Mouse (Mus musculus) small intestine, adult 2 months (tissue): ENCODE measurements around the gene Ubqln4. TPM values are rescaled to one million over a fixed set of nuclear protein-coding genes. Genes with fewer than 3 reads are reported as not detected.

Experiments
- H3K27ac ChIP-seq: fragments of 200-500 bp; 2 replicates; pipeline ENCODE4 v1.5.1; 2012; ENCODE audit warnings: low read depth, low read length, control low read depth, inconsistent platforms; ENCODE audit not compliant: insufficient read depth
- H3K27me3 ChIP-seq: fragments of 200-500 bp; 2 replicates; pipeline ENCODE4 v1.6.1; 2012; ENCODE audit warnings: mild to moderate bottlenecking, moderate library complexity, low read length, inconsistent platforms; ENCODE audit not compliant: control insufficient read depth, insufficient read depth
- H3K36me3 ChIP-seq: fragments of 200-500 bp; 2 replicates; pipeline ENCODE4 v1.6.1; 2012; ENCODE audit warnings: mild to moderate bottlenecking, low read length, control low read depth, inconsistent platforms; ENCODE audit not compliant: control insufficient read depth, insufficient read depth
- H3K4me1 ChIP-seq: fragments of 200-500 bp; 2 replicates; pipeline ENCODE4 v1.6.1; 2012; ENCODE audit warnings: low read length, inconsistent platforms, mixed read lengths; ENCODE audit not compliant: control insufficient read depth, insufficient read depth, insufficient read length
- H3K4me3 ChIP-seq: fragments of 200-500 bp; 2 replicates; pipeline ENCODE4 v1.5.1; 2012; ENCODE audit warnings: low read depth, mild to moderate bottlenecking, control low read depth, inconsistent platforms, low read length, moderate library complexity
- CTCF ChIP-seq: fragments of 200-500 bp; IDR thresholded peaks from 2 replicates; pipeline ENCODE4 v1.5.1; 2012; ENCODE audit warnings: low read depth, mild to moderate bottlenecking, control low read depth, inconsistent platforms, low read length, moderate library complexity, mixed read lengths; ENCODE audit not compliant: insufficient replicate concordance, insufficient read length; ENCODE audit errors: extremely low read depth
- POLR2A ChIP-seq: fragments of 200-500 bp; IDR thresholded peaks from 2 replicates; pipeline ENCODE4 v1.6.1; 2012; ENCODE audit warnings: low read depth, mild to moderate bottlenecking, control low read depth, inconsistent platforms, low read length, moderate library complexity
- WGBS: fragments of 180-500 bp; shearing (Covaris S2); methylation state at CpG from one replicate; pipeline ENCODE4 v1.1.7; 2018; 5-methylcytosine and 5-hydroxymethylcytosine counted together
- polyA plus RNA-seq: library from polyadenylated mRNA; depleted of rRNA; stranded (reverse); fragments of >200 nt; gene quantifications from 2 replicates; pipeline ENCODE4 v1.2.3, GENCODE M21; 2012; rRNA removed

Ubqln4 gene
- polyA plus RNA-seq: 26.0 and 35.4 TPM in 2 replicates

DNA sequence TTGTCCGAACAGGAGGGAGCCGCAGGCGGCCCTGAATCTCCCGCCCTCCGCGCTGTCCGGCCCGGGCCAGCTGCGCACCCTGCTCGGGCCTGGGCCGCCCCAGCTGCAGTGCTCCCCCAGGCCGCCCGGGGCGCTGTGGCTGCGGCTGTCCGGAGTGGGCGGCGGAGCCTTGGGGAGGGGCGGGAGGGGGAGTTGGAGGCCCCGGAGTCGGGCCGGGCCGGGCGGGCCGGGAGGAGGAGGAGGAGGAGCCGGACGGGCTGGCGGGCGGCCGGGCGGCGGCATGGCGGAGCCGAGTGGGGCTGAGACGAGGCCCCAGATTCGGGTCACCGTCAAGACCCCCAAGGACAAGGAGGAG lies at the start of gene Ubqln4:
Gene Ubqln4 (plus strand): TSS at position 234 of the 355 bp plus-strand sequence.
- Histone ChIP-seq H3K36me3 (peaks cover 19% of the 10 kb centered on the region; the same call in 1 of the 2 replicates), H3K27me3 (no peaks in the 10 kb centered on the region), H3K4me3 (peak within 1 kb of the TSS; percentile 72), H3K4me1 (peaks cover 11% of the 10 kb centered on the region), H3K27ac (peak within 1 kb of the TSS; percentile 96)
- WGBS: 1% methylated on average over 35 of the region's 37 CpGs
- TF ChIP-seq POLR2A (peak; percentile 73; the same call in 1 of the 2 replicates), CTCF (peak; percentile 66; the same call in 1 of the 2 replicates)

DNA sequence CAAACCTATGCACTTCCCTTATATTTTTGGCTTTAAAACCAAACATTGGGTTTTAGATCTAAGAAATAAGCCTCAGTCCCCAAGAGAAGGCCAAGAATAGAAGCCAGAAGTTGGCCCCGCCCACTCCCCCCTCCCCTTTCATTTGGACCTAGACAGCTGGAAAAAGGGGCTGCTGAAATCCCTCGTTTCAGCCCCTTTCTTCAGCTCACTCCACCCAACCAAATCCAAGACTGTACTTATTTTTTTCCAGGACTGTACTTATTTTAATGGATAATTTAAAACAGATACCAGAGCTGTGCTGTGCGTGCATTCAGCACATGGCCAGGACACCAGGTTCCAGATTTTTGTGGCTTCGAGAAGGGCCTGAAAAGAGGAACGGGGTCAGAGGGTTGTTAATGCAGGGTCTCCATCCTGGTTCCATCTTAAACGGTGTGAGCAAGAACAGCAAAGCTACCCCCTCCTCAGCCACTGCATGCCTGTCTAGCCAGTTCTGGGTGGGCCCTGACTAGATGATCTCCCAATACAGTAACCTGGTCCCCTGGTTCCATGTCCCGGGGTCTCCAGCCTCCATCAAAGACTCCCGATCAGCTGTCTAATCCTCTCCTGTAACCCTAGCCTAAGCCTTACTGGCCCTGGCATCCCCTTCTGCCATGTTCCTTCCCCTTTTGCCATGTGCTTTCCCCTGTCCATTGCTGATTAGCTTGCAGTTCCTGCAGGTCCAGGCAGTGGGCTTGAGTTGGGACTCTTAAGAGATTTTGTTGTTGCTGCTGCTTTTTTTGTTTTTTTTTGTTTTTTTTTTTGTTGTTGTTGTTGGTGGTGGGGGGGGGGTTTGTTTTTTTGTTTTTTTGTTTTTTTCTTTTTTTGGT lies 49.4 kb upstream of the Ubqln4 start:
- Histone ChIP-seq H3K4me3 (no peak overlapping the region), H3K27ac (no peak overlapping the region), H3K4me1 (peaks cover 18% of the 10 kb centered on the region), H3K36me3 (peaks cover 2% of the 10 kb centered on the region; the same call in 1 of the 2 replicates), H3K27me3 (no peaks in the 10 kb centered on the region)
- no peak for TF ChIP-seq POLR2A
- WGBS: 73% methylated on average over 8 of the region's 8 CpGs

DNA sequence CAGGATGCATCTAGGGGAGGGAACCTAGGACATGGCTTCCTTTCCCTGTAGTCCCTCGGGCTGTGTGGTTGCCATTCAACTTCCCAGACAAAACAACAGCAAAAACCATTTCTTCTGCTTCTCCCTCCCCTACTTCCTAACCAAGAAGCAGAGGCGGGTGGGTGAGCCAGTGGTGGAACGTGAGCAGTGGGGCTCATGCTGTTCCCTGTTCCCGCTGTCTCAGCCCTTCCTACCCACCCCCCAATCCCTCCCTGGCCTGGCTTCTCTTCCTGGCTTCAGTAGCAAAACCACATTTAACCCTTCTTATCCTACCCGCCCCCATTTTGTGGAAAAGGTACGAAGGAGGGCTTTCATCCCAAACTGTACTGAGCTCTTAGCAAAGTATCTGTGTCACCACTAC lies 48.5 kb upstream of the Ubqln4 start:
- 85% methylated on average over 6 of the region's 6 CpGs for WGBS
- Histone ChIP-seq H3K27me3 (no peaks in the 10 kb centered on the region), H3K4me3 (no peak overlapping the region), H3K4me1 (peaks cover 20% of the 10 kb centered on the region), H3K27ac (no peak overlapping the region), H3K36me3 (no peaks in the 10 kb centered on the region)
- TF ChIP-seq POLR2A (no peak), CTCF (no peak)

DNA sequence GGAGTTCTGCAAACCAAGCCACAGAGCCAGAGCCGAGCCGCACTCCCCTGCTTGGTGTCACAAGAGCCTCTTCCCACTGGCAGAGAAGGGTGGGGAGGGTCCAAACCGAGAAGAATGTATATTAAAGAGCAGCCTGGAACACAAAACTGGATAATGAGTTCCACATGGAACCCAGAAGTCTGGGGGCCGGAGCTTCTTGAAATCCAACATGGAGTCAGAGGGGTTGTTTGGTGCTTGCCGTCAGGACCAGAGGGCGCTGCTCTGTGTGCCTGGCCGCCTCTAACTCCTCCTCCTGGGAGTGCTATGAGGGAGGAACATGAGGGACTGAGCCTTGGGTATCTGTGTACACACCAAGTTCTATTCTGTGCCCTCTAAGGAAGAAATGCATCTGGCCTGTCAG lies 47.8 kb upstream of the Ubqln4 start:
- WGBS: 69% methylated on average over 7 of the region's 7 CpGs
- TF ChIP-seq POLR2A (no peak), CTCF (no peak)
- H3K4me1 ChIP-seq: peaks cover 20% of the 10 kb centered on the region
- H3K36me3 ChIP-seq: no peaks in the 10 kb centered on the region
- no peak overlapping the region for H3K4me3 ChIP-seq
- no peaks in the 10 kb centered on the region for H3K27me3 ChIP-seq
- H3K27ac ChIP-seq: no peak overlapping the region

DNA sequence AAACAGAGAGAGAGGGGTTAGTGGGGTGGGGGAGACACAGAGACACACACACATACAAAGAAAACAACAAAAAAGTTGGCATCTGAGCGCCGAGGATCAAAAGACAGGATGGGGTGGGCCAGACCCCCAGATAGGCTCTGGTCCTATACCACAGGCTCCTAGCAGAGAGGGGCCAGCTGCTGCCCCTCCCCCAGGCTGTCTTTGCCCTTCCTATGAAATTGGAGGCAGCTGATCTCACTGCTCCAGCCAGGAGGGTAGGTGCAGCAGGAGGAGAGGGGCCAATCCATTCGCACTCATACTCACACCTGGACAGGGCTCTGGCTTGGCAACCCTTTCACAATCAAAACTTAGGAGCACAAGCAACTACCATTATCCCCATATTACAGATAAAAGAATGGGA lies 44.3 kb upstream of the Ubqln4 start:
- peak overlapping the region; percentile 31 for H3K4me3 ChIP-seq
- H3K27ac ChIP-seq: peak overlapping the region; percentile 95
- WGBS: 37% methylated on average over 3 of the region's 3 CpGs
- peaks cover 37% of the 10 kb centered on the region for H3K4me1 ChIP-seq
- no peak for TF ChIP-seq POLR2A
- TF ChIP-seq CTCF: no peak
- H3K36me3 ChIP-seq: no peaks in the 10 kb centered on the region
- H3K27me3 ChIP-seq: no peaks in the 10 kb centered on the region

DNA sequence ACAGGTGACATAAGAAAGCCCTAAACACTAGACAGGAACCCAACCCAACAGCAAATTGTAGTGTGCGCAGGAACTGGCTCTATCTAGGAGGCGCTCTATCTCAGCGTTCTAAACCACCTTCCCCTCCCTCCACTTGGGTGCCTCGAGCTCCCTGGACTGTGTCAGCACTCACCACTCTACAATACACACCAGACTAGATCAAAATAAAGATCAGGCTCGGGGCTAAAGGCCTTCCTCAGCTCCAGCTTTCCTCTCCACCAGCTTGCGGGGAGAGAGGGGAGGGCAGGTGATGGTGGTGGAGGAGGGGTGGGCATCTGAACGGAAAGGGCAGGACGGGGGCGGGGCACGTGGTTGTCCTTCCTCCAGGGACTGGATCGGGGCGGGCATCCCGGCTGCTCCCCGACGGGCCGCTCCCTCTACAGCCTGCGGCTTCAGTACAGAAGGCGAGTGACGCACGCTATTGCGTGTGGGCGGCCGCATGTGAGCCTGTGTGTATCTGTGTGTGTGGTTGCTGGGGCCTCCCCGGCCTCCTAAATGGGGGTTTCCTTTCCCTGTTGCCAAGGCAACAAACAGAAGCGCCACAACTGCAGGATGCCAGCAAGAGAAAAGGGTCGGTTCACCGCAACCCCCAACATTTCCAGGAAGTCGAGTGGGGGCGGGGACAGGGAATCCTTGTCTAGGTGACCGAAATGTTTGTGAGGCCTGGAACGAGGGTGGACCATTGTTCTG lies 43.7 kb upstream of the Ubqln4 start, which contains the start of gene Lmna:
Gene Lmna (minus strand): TSS at position 265 of the 729 bp plus-strand sequence.
- no peaks in the 10 kb centered on the region for H3K36me3 ChIP-seq
- peak within 1 kb of the TSS; percentile 64 for H3K4me3 ChIP-seq
- peak; percentile 60 for TF ChIP-seq POLR2A
- TF ChIP-seq CTCF: peak; percentile 79; the same call in 1 of the 2 replicates
- peaks cover 44% of the 10 kb centered on the region for H3K4me1 ChIP-seq
- under 1% methylated on average over 31 of the region's 31 CpGs for WGBS
- peak within 1 kb of the TSS; percentile 95 for H3K27ac ChIP-seq
- no peaks in the 10 kb centered on the region for H3K27me3 ChIP-seq

DNA sequence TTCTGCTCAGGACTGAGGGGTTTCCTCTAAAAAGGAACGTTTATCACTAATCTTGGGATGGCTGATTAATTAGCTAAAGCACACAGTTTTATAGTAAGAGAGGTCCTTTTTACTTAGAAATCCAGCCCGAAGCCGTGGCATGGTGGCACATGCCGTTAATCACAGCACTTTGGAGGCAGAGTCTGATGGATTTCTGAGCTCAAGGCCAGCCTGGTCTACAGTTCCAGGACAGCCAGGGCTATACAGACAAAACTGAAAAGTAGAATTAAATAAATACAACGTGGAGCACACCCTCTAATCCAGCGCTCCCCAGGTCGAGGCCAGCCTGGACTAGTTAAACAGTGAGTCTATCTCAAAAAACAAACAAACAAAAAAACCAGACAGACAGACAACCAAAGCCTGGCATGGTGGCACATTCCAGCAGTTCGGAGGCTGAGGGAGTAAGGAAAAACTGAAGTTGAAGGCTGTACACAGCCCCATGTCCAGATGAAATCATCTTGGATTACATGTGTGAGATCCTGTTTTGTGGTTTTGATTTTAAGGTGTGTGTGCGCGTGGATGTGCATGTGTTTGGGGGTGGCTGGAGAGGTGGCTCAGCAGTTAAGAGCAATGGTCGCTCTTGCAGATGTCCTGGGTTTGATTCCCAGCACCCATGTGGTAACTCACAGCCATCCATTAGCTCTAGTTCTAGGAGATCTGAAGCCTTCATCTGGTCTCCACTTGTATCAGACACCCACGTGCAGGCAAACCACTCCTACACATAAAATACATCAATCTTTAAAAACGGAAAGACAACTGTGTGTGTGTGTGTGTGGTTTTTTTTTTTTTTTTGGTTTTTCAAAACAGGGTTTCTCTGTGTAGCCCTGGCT lies 42.9 kb upstream of the Ubqln4 start:
- H3K4me1 ChIP-seq: peaks cover 51% of the 10 kb centered on the region
- 53% methylated on average over 13 of the region's 13 CpGs for WGBS
- H3K27me3 ChIP-seq: no peaks in the 10 kb centered on the region
- peak overlapping the region; percentile 64; the same call in 1 of the 2 replicates for H3K4me3 ChIP-seq
- no peaks in the 10 kb centered on the region for H3K36me3 ChIP-seq
- H3K27ac ChIP-seq: peak overlapping the region; percentile 69
- TF ChIP-seq POLR2A (no peak), CTCF (no peak)
